Mouse (Mus musculus) stomach, adult 2 months (tissue): Measurements from ENCODE around the gene Hcfc1r1. TPM values are rescaled to one million over a fixed set of nuclear protein-coding genes. Genes with fewer than 3 reads are reported as not detected.

ENCODE experiments used
- polyA plus RNA-seq: library from polyadenylated mRNA; depleted of rRNA; stranded (reverse); fragments of >200 nt; gene quantifications from 2 replicates; pipeline ENCODE4 v1.2.3, GENCODE M21; 2012; rRNA removed

Hcfc1r1 gene
- 586 and 660 TPM in 2 replicates for polyA plus RNA-seq

GRCm38 (mm10) chr17:23673424-23674073 lies at the start of gene Hcfc1r1, which contains the start of gene Thoc6:
Gene Hcfc1r1, plus strand, starts transcription at chr17:23673596.
Gene Thoc6, minus strand, starts transcription at chr17:23673882.

GRCm38 (mm10) chr17:23644613-23645495 lies 28.5 kb upstream of the Hcfc1r1 start, which contains the start of gene Mmp25:
Gene Mmp25, minus strand, starts transcription at chr17:23645277.

GRCm38 (mm10) chr17:23660117-23660875 lies 13.1 kb upstream of the Hcfc1r1 start, which contains the start of gene Bicdl2:
Gene Bicdl2, plus strand, starts transcription at chr17:23660506.

GRCm38 (mm10) chr17:23677236-23677679 lies 3.9 kb downstream of the Hcfc1r1 start, which contains the start of gene Tnfrsf12a:
Gene Tnfrsf12a, minus strand, starts transcription at chr17:23677468.

GRCm38 (mm10) chr17:23679127-23679835 lies 5.9 kb downstream of the Hcfc1r1 start, which contains the start of gene Cldn6:
Gene Cldn6, plus strand, starts transcription at chr17:23679249.

GRCm38 (mm10) chr17:23683856-23684672 lies 10.7 kb downstream of the Hcfc1r1 start, which contains the start of gene Cldn9:
Gene Cldn9, minus strand, starts transcription at chr17:23684026.

GRCm38 (mm10) chr17:23722376-23723125 lies 49.2 kb downstream of the Hcfc1r1 start, which contains the start of gene 1520401A03Rik:
Gene 1520401A03Rik, minus strand, starts transcription at chr17:23722783.

Other genes with a start within 250 kb of the Hcfc1r1 start
- gene Vmn2r117, start 193.9 kb upstream of the Hcfc1r1 start, polyA plus RNA-seq, result not detected in 2 replicates
- 6.8 and 7.8 TPM in 2 replicates for gene Zfp213, start 109.4 kb upstream of the Hcfc1r1 start, polyA plus RNA-seq
- gene Zfp13, start 74.1 kb upstream of the Hcfc1r1 start, polyA plus RNA-seq, result 7.4 and 8.7 TPM in 2 replicates
- 0.06 TPM in 1 of 2 replicates, not detected in the other for gene Zscan10, start 72.7 kb upstream of the Hcfc1r1 start, polyA plus RNA-seq
- 0.51 and 0.68 TPM in 2 replicates for gene Mmp25, start 28.3 kb upstream of the Hcfc1r1 start, polyA plus RNA-seq
- 11.4 and 11.9 TPM in 2 replicates for gene Bicdl2, start 13.1 kb upstream of the Hcfc1r1 start, polyA plus RNA-seq
- 11.5 and 15.7 TPM in 2 replicates for gene Thoc6, start 286 bp downstream of the Hcfc1r1 start, polyA plus RNA-seq
- gene Tnfrsf12a, start 3.9 kb downstream of the Hcfc1r1 start, polyA plus RNA-seq, result 20.9 and 37.2 TPM in 2 replicates
- 0.08 and 0.19 TPM in 2 replicates for gene Cldn6, start 5.7 kb downstream of the Hcfc1r1 start, polyA plus RNA-seq
- not detected in 2 replicates for gene Cldn9, start 10.4 kb downstream of the Hcfc1r1 start, polyA plus RNA-seq
- not detected in 2 replicates for gene 1520401A03Rik, start 49.2 kb downstream of the Hcfc1r1 start, polyA plus RNA-seq
- gene Pkmyt1, start 52.7 kb downstream of the Hcfc1r1 start, polyA plus RNA-seq, result 22.3 and 33.2 TPM in 2 replicates
- gene Paqr4, start 67.3 kb downstream of the Hcfc1r1 start, polyA plus RNA-seq, result 95.8 and 156 TPM in 2 replicates
- 3.2 and 6.6 TPM in 2 replicates for gene Kremen2, start 72.2 kb downstream of the Hcfc1r1 start, polyA plus RNA-seq
- 11.7 and 13.7 TPM in 2 replicates for gene Flywch1, start 98.0 kb downstream of the Hcfc1r1 start, polyA plus RNA-seq
- 3.7 and 5.8 TPM in 2 replicates for gene Flywch2, start 112.5 kb downstream of the Hcfc1r1 start, polyA plus RNA-seq
- gene Srrm2, start 116.9 kb downstream of the Hcfc1r1 start, polyA plus RNA-seq, result 196 and 280 TPM in 2 replicates
- 361 and 511 TPM in 2 replicates for gene Elob, start 155.5 kb downstream of the Hcfc1r1 start, polyA plus RNA-seq
- 0.04 and 0.39 TPM in 2 replicates for gene Prss33, start 162.5 kb downstream of the Hcfc1r1 start, polyA plus RNA-seq
- 9.4 and 22.5 TPM in 2 replicates for gene Prss32, start 170.3 kb downstream of the Hcfc1r1 start, polyA plus RNA-seq
- 0.24 and 1.5 TPM in 2 replicates for gene Prss41, start 170.6 kb downstream of the Hcfc1r1 start, polyA plus RNA-seq
- not detected in 2 replicates for gene Prss21, start 194.5 kb downstream of the Hcfc1r1 start, polyA plus RNA-seq
- not detected in 2 replicates for gene Dcpp1, start 207.3 kb downstream of the Hcfc1r1 start, polyA plus RNA-seq
- gene Dcpp2, start 207.3 kb downstream of the Hcfc1r1 start, polyA plus RNA-seq, result not detected in 2 replicates
- not detected in 2 replicates for gene Dcpp3, start 243.9 kb downstream of the Hcfc1r1 start, polyA plus RNA-seq